Mouse (Mus musculus): Measurements from ENCODE around the gene Tomm70a. TPM values are rescaled to one million over a fixed set of nuclear protein-coding genes. Genes with fewer than 3 reads are reported as not detected.

The Tomm70a gene
- 50.5 and 51.6 TPM in 2 replicates for polyA plus RNA-seq (2012; rRNA removed)

GRCm38 (mm10) chr16:57120913-57121815 lies at the start of gene Tomm70a:
TSS of gene Tomm70a (plus strand) at chr16:57121703.
- peak within 1 kb of the TSS; percentile 69 for H3K4me3 ChIP-seq (replicated peaks; ENCODE audit: insufficient read depth, low read depth, low read length)
- WGBS: under 1% methylated on average over 37 of the region's 37 CpGs
- no peak for TF ChIP-seq CTCF (IDR thresholded peaks at IDR 0.05; ENCODE audit: borderline replicate concordance, insufficient read depth, low read depth, low read length)
- peak; percentile 40; the same call in 1 of the 2 replicates for TF ChIP-seq POLR2A (IDR thresholded peaks at IDR 0.05; ENCODE audit: borderline replicate concordance, insufficient read depth, low read length)
- peak within 1 kb of the TSS; percentile 92 for H3K27ac ChIP-seq (ENCODE audit: insufficient read depth, low read length)
- no peaks in the 10 kb centered on the region for H3K27me3 ChIP-seq (ENCODE audit: control insufficient read depth, insufficient read depth, low read length)
- peak; percentile 96 to 97 for DNase-seq
- H3K4me1 ChIP-seq (ENCODE audit: control insufficient read depth, insufficient read depth, low read length): peaks cover 5% of the 10 kb centered on the region

GRCm38 (mm10) chr16:57075986-57076385 lies 45.5 kb upstream of the Tomm70a start:
- Histone ChIP-seq H3K4me1 (ENCODE audit: control insufficient read depth, insufficient read depth, low read length) (no peaks in the 10 kb centered on the region), H3K4me3 (replicated peaks; ENCODE audit: insufficient read depth, low read depth, low read length) (no peak overlapping the region), H3K27ac (ENCODE audit: insufficient read depth, low read length) (no peak overlapping the region), H3K27me3 (ENCODE audit: control insufficient read depth, insufficient read depth, low read length) (no peaks in the 10 kb centered on the region)
- 55% methylated on average over 7 of the region's 7 CpGs for WGBS
- no peak for DNase-seq
- TF ChIP-seq POLR2A (IDR thresholded peaks at IDR 0.05; ENCODE audit: borderline replicate concordance, insufficient read depth, low read length) (no peak), CTCF (IDR thresholded peaks at IDR 0.05; ENCODE audit: borderline replicate concordance, insufficient read depth, low read depth, low read length) (no peak)

GRCm38 (mm10) chr16:57079577-57079976 lies 41.9 kb upstream of the Tomm70a start:
- no peaks in the 10 kb centered on the region for H3K4me1 ChIP-seq (ENCODE audit: control insufficient read depth, insufficient read depth, low read length)
- DNase-seq: no peak
- H3K27me3 ChIP-seq (ENCODE audit: control insufficient read depth, insufficient read depth, low read length): no peaks in the 10 kb centered on the region
- TF ChIP-seq CTCF (IDR thresholded peaks at IDR 0.05; ENCODE audit: borderline replicate concordance, insufficient read depth, low read depth, low read length) (no peak), POLR2A (IDR thresholded peaks at IDR 0.05; ENCODE audit: borderline replicate concordance, insufficient read depth, low read length) (no peak)
- no peak overlapping the region for H3K4me3 ChIP-seq (replicated peaks; ENCODE audit: insufficient read depth, low read depth, low read length)
- WGBS: 84% methylated on average over 4 of the region's 4 CpGs
- H3K27ac ChIP-seq (ENCODE audit: insufficient read depth, low read length): no peak overlapping the region

GRCm38 (mm10) chr16:57092460-57092859 lies 29.0 kb upstream of the Tomm70a start:
- Histone ChIP-seq H3K4me1 (ENCODE audit: control insufficient read depth, insufficient read depth, low read length) (no peaks in the 10 kb centered on the region), H3K27me3 (ENCODE audit: control insufficient read depth, insufficient read depth, low read length) (no peaks in the 10 kb centered on the region), H3K27ac (ENCODE audit: insufficient read depth, low read length) (no peak overlapping the region), H3K4me3 (replicated peaks; ENCODE audit: insufficient read depth, low read depth, low read length) (no peak overlapping the region)
- peak; percentile 10 to 17 for DNase-seq
- TF ChIP-seq CTCF (IDR thresholded peaks at IDR 0.05; ENCODE audit: borderline replicate concordance, insufficient read depth, low read depth, low read length) (peak; percentile 60; the same call in 1 of the 2 replicates), POLR2A (IDR thresholded peaks at IDR 0.05; ENCODE audit: borderline replicate concordance, insufficient read depth, low read length) (no peak)
- 35% methylated on average over 4 of the region's 4 CpGs for WGBS

GRCm38 (mm10) chr16:57092911-57093605 lies 28.4 kb upstream of the Tomm70a start:
- DNase-seq: no peak
- Histone ChIP-seq H3K27me3 (ENCODE audit: control insufficient read depth, insufficient read depth, low read length) (no peaks in the 10 kb centered on the region), H3K4me1 (ENCODE audit: control insufficient read depth, insufficient read depth, low read length) (no peaks in the 10 kb centered on the region), H3K4me3 (replicated peaks; ENCODE audit: insufficient read depth, low read depth, low read length) (no peak overlapping the region), H3K27ac (ENCODE audit: insufficient read depth, low read length) (no peak overlapping the region)
- 68% methylated on average over 6 of the region's 6 CpGs for WGBS
- no peak for TF ChIP-seq CTCF (IDR thresholded peaks at IDR 0.05; ENCODE audit: borderline replicate concordance, insufficient read depth, low read depth, low read length)
- no peak for TF ChIP-seq POLR2A (IDR thresholded peaks at IDR 0.05; ENCODE audit: borderline replicate concordance, insufficient read depth, low read length)

GRCm38 (mm10) chr16:57098468-57099144 lies 22.9 kb upstream of the Tomm70a start:
- Histone ChIP-seq H3K27ac (ENCODE audit: insufficient read depth, low read length) (no peak overlapping the region), H3K4me3 (replicated peaks; ENCODE audit: insufficient read depth, low read depth, low read length) (no peak overlapping the region), H3K27me3 (ENCODE audit: control insufficient read depth, insufficient read depth, low read length) (no peaks in the 10 kb centered on the region; the same call in 1 of the 2 replicates), H3K4me1 (ENCODE audit: control insufficient read depth, insufficient read depth, low read length) (no peaks in the 10 kb centered on the region)
- TF ChIP-seq CTCF (IDR thresholded peaks at IDR 0.05; ENCODE audit: borderline replicate concordance, insufficient read depth, low read depth, low read length): no peak
- TF ChIP-seq POLR2A (IDR thresholded peaks at IDR 0.05; ENCODE audit: borderline replicate concordance, insufficient read depth, low read length): no peak
- WGBS: 53% methylated on average over 7 of the region's 7 CpGs
- DNase-seq: no peak

GRCm38 (mm10) chr16:57099572-57100237 lies 21.8 kb upstream of the Tomm70a start:
- DNase-seq: no peak
- 80% methylated on average over 5 of the region's 5 CpGs for WGBS

More at GRCm38 (mm10) chr16:57099572-57100237, 21.8 kb upstream of the Tomm70a start:
- Histone ChIP-seq H3K4me1 (ENCODE audit: control insufficient read depth, insufficient read depth, low read length) (no peaks in the 10 kb centered on the region), H3K4me3 (replicated peaks; ENCODE audit: insufficient read depth, low read depth, low read length) (no peak overlapping the region), H3K27me3 (ENCODE audit: control insufficient read depth, insufficient read depth, low read length) (no peaks in the 10 kb centered on the region; the same call in 1 of the 2 replicates), H3K27ac (ENCODE audit: insufficient read depth, low read length) (no peak overlapping the region)
- TF ChIP-seq POLR2A (IDR thresholded peaks at IDR 0.05; ENCODE audit: borderline replicate concordance, insufficient read depth, low read length) (no peak), CTCF (IDR thresholded peaks at IDR 0.05; ENCODE audit: borderline replicate concordance, insufficient read depth, low read depth, low read length) (no peak)
